Mouse (Mus musculus) kidney, embryonic 14.5 days (tissue): ENCODE measurements around the gene Tmem151b. TPM values are rescaled to one million over a fixed set of nuclear protein-coding genes. Genes with fewer than 3 reads are reported as not detected.

Source experiments
- ATAC-seq: fragments of 200-750 bp; cut with Nextera tagmentation; 2 replicates; pipeline ENCODE4 v1.8.0; 2017; ENCODE audit warnings: moderate number of reproducible peaks, mild to moderate bottlenecking, moderate TSS enrichment, moderate library complexity; ENCODE audit not compliant: low FRiP score, low TSS enrichment
- H3K27ac ChIP-seq: fragments of 300-500 bp; sonication (generic); 2 replicates; pipeline ENCODE4 v1.5.1; 2014; ENCODE audit warnings: low read depth, mild to moderate bottlenecking, low read length, moderate library complexity, mixed read lengths
- H3K27me3 ChIP-seq: fragments of 300-500 bp; sonication (generic); 2 replicates; pipeline ENCODE4 v1.6.1; 2014; ENCODE audit warnings: mild to moderate bottlenecking, low read length; ENCODE audit not compliant: control insufficient read depth, insufficient read depth
- H3K36me3 ChIP-seq: fragments of 300-500 bp; sonication (generic); 2 replicates; pipeline ENCODE4 v1.6.1; 2014; ENCODE audit warnings: low read length, mixed read lengths; ENCODE audit not compliant: control insufficient read depth, insufficient read depth
- H3K4me1 ChIP-seq: fragments of 300-500 bp; sonication (generic); 2 replicates; pipeline ENCODE4 v1.6.1; 2014; ENCODE audit warnings: low read length, mixed read lengths; ENCODE audit not compliant: control insufficient read depth, insufficient read depth
- H3K4me2 ChIP-seq: fragments of 300-500 bp; sonication (generic); replicated peaks from 2 replicates; pipeline ENCODE4 v1.6.1; 2014; ENCODE audit warnings: low read depth, mild to moderate bottlenecking, low read length
- H3K4me3 ChIP-seq: fragments of 300-500 bp; sonication (generic); 2 replicates; pipeline ENCODE4 v1.5.1; 2014; ENCODE audit warnings: mild to moderate bottlenecking, low read length
- H3K9ac ChIP-seq: fragments of 300-500 bp; sonication (generic); 2 replicates; pipeline ENCODE4 v1.6.1; 2014; ENCODE audit warnings: low read depth, mild to moderate bottlenecking, low read length, moderate library complexity
- H3K9me3 ChIP-seq: fragments of 300-500 bp; sonication (generic); 2 replicates; pipeline ENCODE4 v1.6.1; 2016; ENCODE audit warnings: low read length; ENCODE audit not compliant: control insufficient read depth
- WGBS: fragments of 180-500 bp; shearing (Covaris S2); extraction: QIAGEN DNeasy Blood & Tissue Kit; methylation state at CpG from one replicate; pipeline ENCODE4 v1.1.7; 2014; 5-methylcytosine and 5-hydroxymethylcytosine counted together
- polyA plus RNA-seq: library from polyadenylated mRNA; unstranded; fragments of >200 nt; fragmentation: Nextera tagmentation; extraction: Ambion mirVana; gene quantifications from 2 replicates; pipeline ENCODE4 v1.2.1, GENCODE M21; 2014

Gene Tmem151b
- polyA plus RNA-seq, 1 experiment from 2014 or later: 1.7 TPM

GRCm38 (mm10) chr17:45498397-45498796 lies 51.1 kb downstream of the Tmem151b start:
- ATAC-seq: no peak

DNA sequence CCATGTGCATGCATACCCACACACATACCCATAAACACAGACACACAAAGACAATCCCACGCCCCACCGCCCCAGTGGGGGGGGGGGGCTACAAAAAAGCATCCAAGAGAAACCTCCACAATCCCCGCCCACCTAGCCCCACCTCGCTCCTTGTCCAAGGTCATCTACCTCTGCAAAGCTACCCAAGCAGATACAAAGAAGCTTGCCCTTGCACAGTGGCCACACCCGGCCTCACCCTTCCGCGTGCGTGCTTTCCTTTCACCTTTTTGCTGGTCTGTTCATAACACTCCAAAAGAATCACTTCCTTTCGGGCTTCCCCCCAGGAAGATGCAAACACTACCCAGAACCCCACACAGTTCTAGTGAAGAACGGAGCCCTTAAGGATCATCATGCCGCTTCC lies 54.1 kb downstream of the Tmem151b start:
- H3K27ac ChIP-seq: no peak overlapping the region
- no peak overlapping the region for H3K9ac ChIP-seq
- no peak overlapping the region for H3K4me2 ChIP-seq
- H3K9me3 ChIP-seq: no peaks in the 10 kb centered on the region
- no peaks in the 10 kb centered on the region for H3K27me3 ChIP-seq
- no peak for ATAC-seq
- WGBS: 76% methylated on average over 11 of the region's 11 CpGs
- no peaks in the 10 kb centered on the region for H3K36me3 ChIP-seq
- no peaks in the 10 kb centered on the region for H3K4me1 ChIP-seq
- no peak overlapping the region for H3K4me3 ChIP-seq

More at GRCm38 (mm10) chr17:45498397-45498796, 51.1 kb downstream of the Tmem151b start:
- H3K36me3 ChIP-seq: no peaks in the 10 kb centered on the region
- 88% methylated on average over 13 of the region's 13 CpGs for WGBS
- no peaks in the 10 kb centered on the region for H3K27me3 ChIP-seq
- no peak overlapping the region for H3K4me2 ChIP-seq
- H3K27ac ChIP-seq: no peak overlapping the region
- no peak overlapping the region for H3K4me3 ChIP-seq
- no peaks in the 10 kb centered on the region for H3K4me1 ChIP-seq
- 0 out of 2 replicates have a peak overlapping the region, but pooled peaks have one; percentile 23 for H3K9ac ChIP-seq
- no peaks in the 10 kb centered on the region for H3K9me3 ChIP-seq

Other genes starting within 250 kb of the Tmem151b start
- 69.3 and 73.5 TPM in 2 replicates for gene Cdc5l, start 115.9 kb downstream of the Tmem151b start, polyA plus RNA-seq
- gene Spats1, start 74.3 kb downstream of the Tmem151b start, polyA plus RNA-seq: 0.46 and 0.76 TPM in 2 replicates
- gene Aars2, start 42.8 kb downstream of the Tmem151b start, polyA plus RNA-seq: 11.8 and 18.5 TPM in 2 replicates
- gene Tcte1, start 26.2 kb downstream of the Tmem151b start, polyA plus RNA-seq: 0.61 and 0.70 TPM in 2 replicates
- 3.5 and 4.8 TPM in 2 replicates for gene Nfkbie, start 6.0 kb upstream of the Tmem151b start, polyA plus RNA-seq
- 122 and 140 TPM in 2 replicates for gene Slc35b2, start 14.2 kb upstream of the Tmem151b start, polyA plus RNA-seq
- gene Hsp90ab1, start 23.6 kb upstream of the Tmem151b start, polyA plus RNA-seq: 1,653 and 1,961 TPM in 2 replicates
- gene Slc29a1, start 49.9 kb upstream of the Tmem151b start, polyA plus RNA-seq: 61.4 and 83.5 TPM in 2 replicates
- 4.2 and 5.1 TPM in 2 replicates for gene Mymx, start 52.4 kb upstream of the Tmem151b start, polyA plus RNA-seq
- 0.10 TPM in 1 of 2 replicates, not detected in the other for gene Capn11, start 109.6 kb upstream of the Tmem151b start, polyA plus RNA-seq
- 154 and 192 TPM in 2 replicates for gene Mrpl14, start 136.6 kb upstream of the Tmem151b start, polyA plus RNA-seq
- 23.1 and 28.0 TPM in 2 replicates for gene Tmem63b, start 137.2 kb upstream of the Tmem151b start, polyA plus RNA-seq
- gene 1600014C23Rik, start 184.2 kb upstream of the Tmem151b start, polyA plus RNA-seq: 0.62 TPM in 1 of 2 replicates, not detected in the other